Mouse (Mus musculus): ENCODE results near the gene Shisa5.

DNA sequence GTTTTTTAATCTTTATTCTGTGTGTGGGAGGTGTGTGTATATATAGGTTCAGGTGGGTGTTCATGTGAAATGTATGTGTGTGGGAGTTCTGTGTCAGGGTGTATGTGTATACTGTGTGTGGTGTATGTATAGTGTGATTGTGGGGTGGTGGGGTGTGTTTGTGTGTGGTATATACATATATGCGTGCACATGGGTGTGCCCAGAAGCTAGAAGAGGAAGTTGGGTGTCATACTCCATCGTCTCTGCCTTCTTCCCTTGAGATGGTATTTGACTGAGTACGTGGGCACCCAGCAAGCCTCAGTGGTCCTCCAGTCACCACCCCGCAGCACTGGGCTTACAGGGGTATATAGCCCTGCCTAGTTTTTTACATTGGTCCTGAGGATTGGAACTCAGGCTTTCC, 16.9 kb upstream of the Shisa5 start:
- TF ChIP-seq POLR2A (IDR thresholded peaks at IDR 0.05; ENCODE audit: insufficient read length, low read depth) (no peak), SRF (IDR thresholded peaks at IDR 0.05; ENCODE audit: control insufficient read depth, insufficient read length, low read depth) (no peak), TCF12 (IDR thresholded peaks at IDR 0.05; ENCODE audit: insufficient read depth, poor library complexity, severe bottlenecking) (no peak)
